ENCODE assay signal across 22 mouse cellular contexts in the genomic region with DNA sequence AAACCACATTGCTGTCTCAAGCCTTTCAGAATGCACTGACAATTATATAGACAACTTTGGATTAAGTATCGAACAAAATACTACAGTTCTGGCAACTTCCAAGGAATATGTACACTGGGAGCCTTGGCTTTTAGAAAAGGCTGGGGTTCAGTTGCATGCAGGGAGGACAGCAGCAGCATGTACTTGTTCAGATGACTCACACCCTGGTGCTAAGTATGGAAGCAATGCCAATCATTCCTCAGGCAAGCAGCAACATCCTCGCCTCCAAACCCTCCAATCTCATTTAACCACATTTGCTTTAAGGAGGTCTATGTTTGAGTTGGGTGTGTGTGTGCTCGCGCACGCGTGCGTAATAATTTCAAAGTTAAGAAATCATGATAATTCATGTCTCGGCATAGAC. TPM values are rescaled to one million over a fixed set of nuclear protein-coding genes. Genes with fewer than 3 reads are reported as not detected.
A peak's percentile ranks its signal among the peaks of the same experiment; 100 is the strongest.
DNase-seq lines count a peak whose midpoint lies in the region; ATAC-seq and TF ChIP-seq lines count a peak whose summit lies in the region.
"Had no signal": no experiment of that assay in that cellular context is flagged by ENCODE, and none has a peak within 500 bp of the region (broad histone marks: within the 10 kb centered on the region; RNA-seq: fewer than 3 reads in every experiment).

No protein-coding gene starts in this region.

- H3K4me2 ChIP-seq in hindbrain, postnatal 0 days (ENCODE audit: low read depth, low read length), result no peak overlapping the region
- H3K4me2 ChIP-seq: embryonic facial prominence, embryonic 12.5 days; forebrain, embryonic 13.5 days; heart, embryonic 12.5 days; hindbrain, embryonic 15.5 days had no signal

- no peaks in the 10 kb centered on the region for H3K27me3 ChIP-seq in hindbrain, postnatal 0 days (ENCODE audit: insufficient read depth, low read length)
- H3K27me3 ChIP-seq: embryonic facial prominence, embryonic 12.5 days; forebrain, embryonic 13.5 days; heart, embryonic 12.5 days; hindbrain, embryonic 15.5 days had no signal

- no peak for ATAC-seq in hindbrain, postnatal 0 days
- ATAC-seq: CD4-positive, CD25-positive, alpha-beta regulatory T cell, adult 4 months; forebrain, embryonic 13.5 days; forebrain, postnatal 0 days; inflammation-experienced regulatory T-cells, adult 6 months had no signal

- H3K4me3 ChIP-seq in left cerebral cortex, adult 2 months, result no peak overlapping the region
- no peak overlapping the region for H3K4me3 ChIP-seq in hindbrain, postnatal 0 days (ENCODE audit: low read length)
- H3K4me3 ChIP-seq: embryonic facial prominence, embryonic 12.5 days; forebrain, embryonic 13.5 days; heart, embryonic 12.5 days; hindbrain, embryonic 15.5 days had no signal

- TF ChIP-seq CTCF in left cerebral cortex, adult 2 months (IDR thresholded peaks at IDR 0.05), result no peak
- no peak for TF ChIP-seq CTCF in hindbrain, postnatal 0 days (IDR thresholded peaks at IDR 0.05; ENCODE audit: low read depth)

- H3K9ac ChIP-seq in hindbrain, postnatal 0 days (replicated peaks; ENCODE audit: low read length), result no peak overlapping the region
- H3K9ac ChIP-seq: embryonic facial prominence, embryonic 12.5 days; forebrain, embryonic 13.5 days; forebrain, postnatal 0 days; heart, embryonic 12.5 days; hindbrain, embryonic 15.5 days had no signal

- intact Hi-C loops in left cerebral cortex, adult 2 months (cut with DNase I), result no loop called here

- H3K27ac ChIP-seq in left cerebral cortex, adult 2 months, result no peak overlapping the region; the same call in 1 of the 2 replicates
- no peak overlapping the region for H3K27ac ChIP-seq in hindbrain, postnatal 0 days
- H3K27ac ChIP-seq: embryonic facial prominence, embryonic 12.5 days; forebrain, embryonic 13.5 days; hindbrain, embryonic 15.5 days had no signal

- DNase-seq in left cerebral cortex, adult 11 months (ENCODE audit: low spot score), result peak; percentile 21
- DNase-seq in left cerebral cortex, adult 2 months (ENCODE audit: extremely low spot score in 1 of 2, low spot score in 2 of 2), result no peak
- DNase-seq in right cerebral cortex, adult 18-20 months, result peak; percentile 59
- DNase-seq in right cerebral cortex, postnatal 25 days, result no peak
- peak; percentile 86 for DNase-seq in brain, adult 2 months (ENCODE audit: low read depth, low spot score)
- peak; percentile 68 for DNase-seq in telencephalon, adult 2 months (ENCODE audit: low read depth, low spot score)
- no peak for DNase-seq in hindbrain, postnatal 0 days (ENCODE audit: low spot score)
- DNase-seq: adrenal gland, postnatal 10 days; B cell, adult 2 months; cerebellum, adult 11-12 months; cerebellum, adult 9-10 months; cerebellum, postnatal 25 days; forebrain, postnatal 0 days; gastrocnemius, postnatal 14 days; heart, postnatal 36 days had no signal

- over 99% methylated on average over 8 of the region's 8 CpGs for WGBS in hindbrain, postnatal 0 days

- H3K9me3 ChIP-seq in hindbrain, postnatal 0 days (ENCODE audit: low read length), result no peaks in the 10 kb centered on the region
- H3K9me3 ChIP-seq: embryonic facial prominence, embryonic 12.5 days; forebrain, embryonic 13.5 days; G1E; heart, embryonic 12.5 days; hindbrain, embryonic 15.5 days had no signal

- H3K36me3 ChIP-seq in hindbrain, postnatal 0 days (ENCODE audit: insufficient read depth, low read length), result peaks cover 9% of the 10 kb centered on the region; the same call in 1 of the 2 replicates

- H3K4me1 ChIP-seq in hindbrain, postnatal 0 days (ENCODE audit: insufficient read depth, low read length), result no peaks in the 10 kb centered on the region
- H3K4me1 ChIP-seq: embryonic facial prominence, embryonic 12.5 days; forebrain, embryonic 13.5 days; heart, embryonic 12.5 days; hindbrain, embryonic 15.5 days had no signal

RNA-seq across cellular contexts. Expression of gene Kdsr, which starts 6.2 kb away (rescaled TPM):
- total RNA-seq in left cerebral cortex, adult 2 months (2021), result 10 to 100 TPM; 26.4 to 28.3 TPM
- 8.9 and 9.1 TPM in 2 replicates for total RNA-seq in hindbrain, postnatal 0 days (2014; rRNA removed)
- polyA plus RNA-seq in hindbrain, postnatal 0 days (2015; fragmentation: Nextera tagmentation; extraction: Ambion mirVana), result 17.2 and 17.6 TPM in 2 replicates

RNA-seq across cellular contexts. Expression of gene Vps4b, which starts 30.8 kb away (rescaled TPM):
- 10 to 100 TPM; 57.2 to 59.3 TPM for total RNA-seq in left cerebral cortex, adult 2 months (2021)
- total RNA-seq in hindbrain, postnatal 0 days (2014; rRNA removed), result 13.2 and 18.7 TPM in 2 replicates
- 20.3 and 28.0 TPM in 2 replicates for polyA plus RNA-seq in hindbrain, postnatal 0 days (2015; fragmentation: Nextera tagmentation; extraction: Ambion mirVana)

RNA-seq across cellular contexts. Expression of gene Bcl2, which starts 51.7 kb away (rescaled TPM):
- total RNA-seq in left cerebral cortex, adult 2 months (2021), result 10 to 100 TPM; 14.5 to 17.5 TPM
- total RNA-seq in hindbrain, postnatal 0 days (2014; rRNA removed), result 13.1 and 15.2 TPM in 2 replicates
- polyA plus RNA-seq in hindbrain, postnatal 0 days (2015; fragmentation: Nextera tagmentation; extraction: Ambion mirVana), result 9.8 and 10.1 TPM in 2 replicates

Comparison
In these comparisons a context has a peak if more than half of its experiments do, and no peak if none do; other contexts are left out.
1. DNase-seq: peak in left cerebral cortex, adult 11 months (single experiment), right cerebral cortex, adult 18-20 months (single experiment), brain, adult 2 months (single experiment) and telencephalon, adult 2 months (single experiment); none in left cerebral cortex, adult 2 months (0 of 2), right cerebral cortex, postnatal 25 days (single experiment) and hindbrain, postnatal 0 days (single experiment).